19 mouse cellular contexts compared by ENCODE assay signal in the genomic region with DNA sequence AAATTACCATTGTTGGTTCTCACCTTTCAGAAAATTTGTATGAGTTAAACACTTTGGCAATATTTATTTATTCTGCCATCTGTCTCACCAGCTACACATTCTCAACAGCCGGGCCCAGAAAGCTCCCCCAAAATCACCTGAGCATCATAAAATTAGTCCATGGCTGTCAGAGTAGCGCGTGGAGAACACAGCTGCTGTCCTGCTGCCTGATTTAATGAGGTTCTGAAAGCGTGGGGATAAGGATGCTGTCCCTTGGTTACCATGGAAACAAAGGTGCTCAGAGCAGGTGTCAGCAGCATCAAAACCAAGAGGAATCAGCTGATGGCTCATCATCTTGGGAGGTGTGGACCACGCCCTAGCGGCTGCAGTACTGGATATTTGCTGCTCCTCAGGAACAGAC.
DNase-seq lines count a peak whose midpoint lies in the region; ATAC-seq and TF ChIP-seq lines count a peak whose summit lies in the region.
"Had no signal": no experiment of that assay in that cellular context is flagged by ENCODE, and none has a peak within 500 bp of the region (broad histone marks: within the 10 kb centered on the region; RNA-seq: fewer than 3 reads in every experiment).

No protein-coding gene starts in this region.

- H3K27me3 ChIP-seq in liver, postnatal 0 days (ENCODE audit: insufficient read depth, low read length): no peaks in the 10 kb centered on the region
- H3K27me3 ChIP-seq: embryonic facial prominence, embryonic 13.5 days; heart, embryonic 13.5 days had no signal

- H3K4me2 ChIP-seq in liver, postnatal 0 days (ENCODE audit: low read depth, low read length): no peak overlapping the region
- H3K4me2 ChIP-seq: embryonic facial prominence, embryonic 13.5 days; heart, embryonic 13.5 days; limb, embryonic 13.5 days had no signal

- no peak for TF ChIP-seq CTCF in liver, postnatal 0 days (IDR thresholded peaks at IDR 0.05; ENCODE audit: low read depth)

- 88% methylated on average over 6 of the region's 6 CpGs for WGBS in liver, postnatal 0 days (ENCODE audit: insufficient replicate concordance)

- H3K36me3 ChIP-seq in liver, postnatal 0 days (replicated peaks; ENCODE audit: insufficient read depth, low read length): no peaks in the 10 kb centered on the region
- H3K36me3 ChIP-seq: embryonic facial prominence, embryonic 13.5 days; heart, embryonic 13.5 days; limb, embryonic 13.5 days had no signal

- H3K9ac ChIP-seq in liver, postnatal 0 days (replicated peaks): no peak overlapping the region
- H3K9ac ChIP-seq: embryonic facial prominence, embryonic 13.5 days; heart, embryonic 13.5 days; limb, embryonic 13.5 days; liver, embryonic 14.5 days had no signal

- no peaks in the 10 kb centered on the region for H3K4me1 ChIP-seq in liver, postnatal 0 days (ENCODE audit: insufficient read depth)
- H3K4me1 ChIP-seq: limb, embryonic 13.5 days had no signal

- H3K4me3 ChIP-seq in liver, postnatal 0 days (ENCODE audit: low read depth, low read length): no peak overlapping the region
- H3K4me3 ChIP-seq: embryonic facial prominence, embryonic 13.5 days; gastrocnemius, adult 2 months; heart, embryonic 13.5 days; limb, embryonic 13.5 days had no signal

- no peak for TF ChIP-seq EP300 in liver, postnatal 0 days (IDR thresholded peaks at IDR 0.05; ENCODE audit: low read depth)

- ATAC-seq in monocyte, adult 5-6 weeks (replicated peaks; ENCODE audit: insufficient number of reproducible peaks, low FRiP score, low TSS enrichment, poor library complexity, severe bottlenecking): no peak
- ATAC-seq in liver, postnatal 0 days: no peak
- ATAC-seq: inflammation-experienced regulatory T-cells, adult 6 months had no signal

- no peak overlapping the region for H3K27ac ChIP-seq in liver, postnatal 0 days (ENCODE audit: low read depth)
- H3K27ac ChIP-seq: embryonic facial prominence, embryonic 13.5 days; gastrocnemius, adult 2 months; heart, embryonic 13.5 days; limb, embryonic 13.5 days; liver, embryonic 14.5 days had no signal

- H3K9me3 ChIP-seq in liver, postnatal 0 days (ENCODE audit: low read length): no peaks in the 10 kb centered on the region
- H3K9me3 ChIP-seq: heart, embryonic 13.5 days; limb, embryonic 13.5 days had no signal

- peak; percentile 39 for DNase-seq in cerebellum, adult 9-10 months
- DNase-seq in cerebellum, postnatal 4 days (ENCODE audit: low spot score in 2 of 2): no peak
- DNase-seq in layer of hippocampus, adult 8-10 months (ENCODE audit: low spot score in 2 of 2): peak; percentile 39 to 40
- DNase-seq in layer of hippocampus, adult 9-10 months (ENCODE audit: low spot score): no peak
- peak; percentile 44 to 50 for DNase-seq in right cerebral cortex, adult 2 months (ENCODE audit: low spot score in 2 of 2)
- DNase-seq in right cerebral cortex, postnatal 4 days: no peak
- no peak for DNase-seq in liver, postnatal 0 days
- DNase-seq: adrenal gland, adult 8-10 months; cerebellum, adult 18-20 months; gastrocnemius, adult 2 months; heart, postnatal 4 days; kidney, adult 8-10 months; kidney, postnatal 25 days had no signal

Comparison
In these comparisons a context has a peak if more than half of its experiments do, and no peak if none do; other contexts are left out.
1. DNase-seq: peak in cerebellum, adult 9-10 months (single experiment), layer of hippocampus, adult 8-10 months (2 of 2) and right cerebral cortex, adult 2 months (2 of 2); none in cerebellum, postnatal 4 days (0 of 2), layer of hippocampus, adult 9-10 months (single experiment), right cerebral cortex, postnatal 4 days (single experiment) and liver, postnatal 0 days (single experiment).